9 mouse cellular contexts compared by ENCODE assay signal in genomic region chr1:78511621-78512160, GRCm38 (mm10). TPM values are rescaled to one million over a fixed set of nuclear protein-coding genes. Genes with fewer than 3 reads are reported as not detected.
A peak's percentile ranks its signal among the peaks of the same experiment; 100 is the strongest.
DNase-seq lines count a peak whose midpoint lies in the region; ATAC-seq lines count a peak whose summit lies in the region.
"Had no signal": no experiment of that assay in that cellular context is flagged by ENCODE, and none has a peak within 500 bp of the region (broad histone marks: within the 10 kb centered on the region; RNA-seq: fewer than 3 reads in every experiment).

TSS of gene BC035947 (minus strand) at chr1:78512158.

- 0 out of 2 replicates have a peak, but pooled peaks cover 3% of the 10 kb centered on the region for H3K27me3 ChIP-seq in hindbrain, embryonic 12.5 days
- H3K27me3 ChIP-seq in limb, embryonic 13.5 days = peaks cover 10% of the 10 kb centered on the region; the same call in 1 of the 2 replicates
- no peaks in the 10 kb centered on the region for H3K27me3 ChIP-seq in midbrain, embryonic 14.5 days (ENCODE audit: control insufficient read depth, insufficient read depth, low read length)

- WGBS in hindbrain, embryonic 12.5 days = 6% methylated on average over 25 of the region's 25 CpGs
- 5% methylated on average over 25 of the region's 25 CpGs for WGBS in limb, embryonic 13.5 days
- 3% methylated on average over 25 of the region's 25 CpGs for WGBS in midbrain, embryonic 14.5 days

- 0 out of 2 replicates have a peak within 1 kb of the TSS, but pooled peaks have one; percentile 50 for H3K9ac ChIP-seq in hindbrain, embryonic 12.5 days
- H3K9ac ChIP-seq in limb, embryonic 13.5 days = peak within 1 kb of the TSS; percentile 60
- peak within 1 kb of the TSS; percentile 49 for H3K9ac ChIP-seq in midbrain, embryonic 14.5 days (replicated peaks; ENCODE audit: low read length)

- no peaks in the 10 kb centered on the region for H3K9me3 ChIP-seq in hindbrain, embryonic 12.5 days (replicated peaks)
- no peaks in the 10 kb centered on the region for H3K9me3 ChIP-seq in limb, embryonic 13.5 days
- no peaks in the 10 kb centered on the region for H3K9me3 ChIP-seq in midbrain, embryonic 14.5 days (ENCODE audit: control insufficient read depth, low read length)

- no peak within 1 kb of the TSS for H3K27ac ChIP-seq in hindbrain, embryonic 12.5 days
- no peak within 1 kb of the TSS for H3K27ac ChIP-seq in limb, embryonic 13.5 days
- H3K27ac ChIP-seq in midbrain, embryonic 14.5 days (replicated peaks; ENCODE audit: low read depth, low read length) = no peak within 1 kb of the TSS

- H3K36me3 ChIP-seq in hindbrain, embryonic 12.5 days = no peaks in the 10 kb centered on the region
- no peaks in the 10 kb centered on the region for H3K36me3 ChIP-seq in limb, embryonic 13.5 days
- H3K36me3 ChIP-seq in midbrain, embryonic 14.5 days (ENCODE audit: control insufficient read depth, insufficient read depth, low read length) = no peaks in the 10 kb centered on the region

- H3K4me3 ChIP-seq in hindbrain, embryonic 12.5 days = peak within 1 kb of the TSS; percentile 29
- H3K4me3 ChIP-seq in limb, embryonic 13.5 days = peak within 1 kb of the TSS; percentile 40
- peak within 1 kb of the TSS; percentile 30 for H3K4me3 ChIP-seq in midbrain, embryonic 14.5 days (replicated peaks; ENCODE audit: low read depth, low read length)

- ATAC-seq in cerebellum, adult (ENCODE audit: insufficient number of reproducible peaks, low FRiP score, low TSS enrichment) = no peak
- peak; percentile 60; the same call in 1 of the 2 replicates for ATAC-seq in hindbrain, embryonic 12.5 days (ENCODE audit: low FRiP score)
- ATAC-seq in limb, embryonic 13.5 days (ENCODE audit: low FRiP score, low read depth) = 0 out of 2 replicates have a peak, but pooled peaks have one; percentile 48
- ATAC-seq in midbrain, embryonic 14.5 days (ENCODE audit: low FRiP score, low TSS enrichment) = peak; percentile 55; the same call in 1 of the 2 replicates

- H3K4me1 ChIP-seq in hindbrain, embryonic 12.5 days = no peaks in the 10 kb centered on the region; the same call in 1 of the 2 replicates
- H3K4me1 ChIP-seq in limb, embryonic 13.5 days = 0 out of 2 replicates have a peak, but pooled peaks cover 4% of the 10 kb centered on the region
- peaks cover 6% of the 10 kb centered on the region; the same call in 1 of the 2 replicates for H3K4me1 ChIP-seq in midbrain, embryonic 14.5 days (ENCODE audit: control insufficient read depth, insufficient read depth, low read length)

- peak within 1 kb of the TSS; percentile 53 for H3K4me2 ChIP-seq in hindbrain, embryonic 12.5 days (replicated peaks)
- peak within 1 kb of the TSS; percentile 67 for H3K4me2 ChIP-seq in limb, embryonic 13.5 days (replicated peaks)
- peak within 1 kb of the TSS; percentile 57 for H3K4me2 ChIP-seq in midbrain, embryonic 14.5 days (ENCODE audit: low read length)

- peak; percentile 27 to 57 for DNase-seq in cerebellum, postnatal 14 days
- peak; percentile 48 for DNase-seq in embryo, embryonic 10.5 days (ENCODE audit: low spot score)
- DNase-seq in midbrain, embryonic 14.5 days = peak; percentile 63
- DNase-seq in spleen, postnatal 14 days (ENCODE audit: low spot score in 2 of 2) = no peak
- DNase-seq in T-cell, adult 2 months (ENCODE audit: low spot score) = no peak

RNA-seq across cellular contexts. Expression of gene BC035947, which starts in this region (rescaled TPM):
- 0.35 and 0.70 TPM in 2 replicates for polyA plus RNA-seq in hindbrain, embryonic 12.5 days (2016; fragmentation: Nextera tagmentation; extraction: Ambion mirVana)
- polyA plus RNA-seq in limb, embryonic 13.5 days (2015; fragmentation: Nextera tagmentation; extraction: Ambion mirVana) = 0.38 and 0.47 TPM in 2 replicates
- 0.81 and 1.2 TPM in 2 replicates for polyA plus RNA-seq in midbrain, embryonic 14.5 days (2014; fragmentation: Nextera tagmentation; extraction: Ambion mirVana)
- polyA plus RNA-seq: C2C12 had no signal

Comparison
In these comparisons a context has a peak if more than half of its experiments do, and no peak if none do; other contexts are left out.
1. Peak in ATAC-seq, H3K4me3 ChIP-seq, H3K9ac ChIP-seq and H3K4me2 ChIP-seq in hindbrain, embryonic 12.5 days; RNA of the gene not detected or under 1 TPM.
2. Peak in ATAC-seq, H3K4me3 ChIP-seq, H3K9ac ChIP-seq and H3K4me2 ChIP-seq in limb, embryonic 13.5 days; RNA of the gene not detected or under 1 TPM.
3. DNase-seq: peak in cerebellum, postnatal 14 days (2 of 2), embryo, embryonic 10.5 days (single experiment) and midbrain, embryonic 14.5 days (single experiment); none in spleen, postnatal 14 days (0 of 2) and T-cell, adult 2 months (single experiment).
4. Peak in every context shown above with its lines, with median percentiles within 50 percentile points of each other: H3K4me2 ChIP-seq, H3K4me3 ChIP-seq and H3K9ac ChIP-seq.